Mouse (Mus musculus) liver, embryonic 14.5 days (tissue): ENCODE measurements at regions not wholly inside any gene's neighbourhood (a gene's known extent, or its start where the extent isn't known, plus 50 kb on each side); places are given as distances from the start of the nearest gene placed in this dataset.
A peak's percentile ranks its signal among the peaks of the same experiment; 100 is the strongest.

Source experiments
- ATAC-seq: fragments of 200-750 bp; cut with Nextera tagmentation; 2 replicates; pipeline ENCODE4 v1.8.0; 2017; ENCODE audit warnings: moderate number of reproducible peaks, mild to moderate bottlenecking, moderate library complexity; ENCODE audit not compliant: insufficient read depth
- DNase-seq, 3 experiments: peaks; one replicate each; pipeline ENCODE4 v3.0.0-alpha.2; 2012 to 2013; ENCODE audit warnings: low read depth in 3 of 3, low spot score in 3 of 3
- H3K27ac ChIP-seq: fragments of 300-500 bp; sonication (generic); 2 replicates; pipeline ENCODE4 v1.5.1; 2014; ENCODE audit warnings: moderate library complexity, mild to moderate bottlenecking, control low read depth, inconsistent platforms
- H3K27me3 ChIP-seq: fragments of 300-500 bp; sonication (generic); 2 replicates; pipeline ENCODE4 v1.6.1; 2014; ENCODE audit warnings: mild to moderate bottlenecking, low read length, moderate library complexity; ENCODE audit not compliant: control insufficient read depth, insufficient read depth
- H3K36me3 ChIP-seq: fragments of 300-500 bp; sonication (generic); replicated peaks from 2 replicates; pipeline ENCODE4 v1.6.1; 2014; ENCODE audit warnings: low read depth; ENCODE audit not compliant: control insufficient read depth, insufficient read depth
- H3K4me1 ChIP-seq, 2 experiments: fragments of 200-500 bp in 1 of 2; fragments of 300-500 bp in 1 of 2; sonication (generic) in 1 of 2; replicated peaks; 2 replicates each; pipeline ENCODE4 v1.6.1; 2012 to 2014; ENCODE audit warnings: antibody characterized with exemption in 1 of 2, inconsistent platforms in 1 of 2, low read length in 1 of 2; ENCODE audit not compliant: control insufficient read depth in 2 of 2, insufficient read depth in 2 of 2
- H3K4me2 ChIP-seq: fragments of 300-500 bp; sonication (generic); 2 replicates; pipeline ENCODE4 v1.6.1; 2014; ENCODE audit warnings: low read depth, mild to moderate bottlenecking, control low read depth, moderate library complexity
- H3K4me3 ChIP-seq, 2 experiments: fragments of 200-500 bp in 1 of 2; fragments of 300-500 bp in 1 of 2; sonication (generic) in 1 of 2; 2 replicates each; pipeline ENCODE4 v1.5.1; 2012 to 2014; ENCODE audit warnings: low read depth in 2 of 2, low read length in 2 of 2, mild to moderate bottlenecking in 2 of 2, control low read depth in 1 of 2, inconsistent platforms in 1 of 2, moderate library complexity in 1 of 2; ENCODE audit not compliant: insufficient read depth in 1 of 2
- H3K9ac ChIP-seq: fragments of 300-500 bp; sonication (generic); replicated peaks from 2 replicates; pipeline ENCODE4 v1.6.1; 2014; ENCODE audit warnings: mild to moderate bottlenecking, control low read depth, moderate library complexity
- H3K9me3 ChIP-seq: fragments of 300-500 bp; sonication (generic); 2 replicates; pipeline ENCODE4 v1.6.1; 2016; ENCODE audit warnings: low read length, mixed read lengths; ENCODE audit not compliant: control insufficient read depth
- CTCF ChIP-seq: IDR thresholded peaks from 2 replicates; pipeline ENCODE4 v1.5.1; 2016; ENCODE audit warnings: antibody characterized with exemption, low read depth, control low read depth
- EP300 ChIP-seq: IDR thresholded peaks from 2 replicates; pipeline ENCODE4 v1.6.1; 2016; ENCODE audit warnings: antibody characterized with exemption, low read depth
- WGBS: fragments of 180-500 bp; shearing (Covaris S2); extraction: QIAGEN DNeasy Blood & Tissue Kit; methylation state at CpG from one replicate; pipeline ENCODE4 v1.1.7; 2014; ENCODE audit not compliant: insufficient replicate concordance; 5-methylcytosine and 5-hydroxymethylcytosine counted together

GRCm38 (mm10) chr1:119217387-119217786 is 164.0 kb upstream of the Gli2 start:
- ATAC-seq (peak; percentile 58), DNase-seq (peak in 2 of 3 experiments; percentile 9 to 10)
- WGBS: 30% methylated on average over 4 of the region's 4 CpGs

GRCm38 (mm10) chr1:119209607-119210007 is 156.2 kb upstream of the Gli2 start:
- H3K9ac ChIP-seq: no peak overlapping the region
- no peak overlapping the region for H3K4me2 ChIP-seq
- H3K27me3 ChIP-seq: no peaks in the 10 kb centered on the region
- H3K4me1 ChIP-seq: no peaks in the 10 kb centered on the region
- ATAC-seq (no peak), DNase-seq (no peak)
- TF ChIP-seq CTCF: no peak
- H3K27ac ChIP-seq: no peak overlapping the region
- 10% methylated on average over 7 of the region's 7 CpGs for WGBS
- H3K4me3 ChIP-seq: no peak overlapping the region
- H3K36me3 ChIP-seq: no peaks in the 10 kb centered on the region
- no peaks in the 10 kb centered on the region for H3K9me3 ChIP-seq

More at GRCm38 (mm10) chr1:119217387-119217786, 164.0 kb upstream of the Gli2 start:
- Histone ChIP-seq H3K27me3 (no peaks in the 10 kb centered on the region), H3K9ac (no peak overlapping the region), H3K36me3 (no peaks in the 10 kb centered on the region), H3K27ac (no peak overlapping the region), H3K9me3 (no peaks in the 10 kb centered on the region), H3K4me1 (no peaks in the 10 kb centered on the region; a peak in 1 of 4 replicates), H3K4me2 (no peak overlapping the region), H3K4me3 (no peak overlapping the region)
- TF ChIP-seq EP300: no peak
- no peak for TF ChIP-seq CTCF

- H3K9me3 ChIP-seq: no peaks in the 10 kb centered on the region
- H3K4me2 ChIP-seq: no peak overlapping the region
- no peaks in the 10 kb centered on the region for H3K27me3 ChIP-seq
- H3K36me3 ChIP-seq: no peaks in the 10 kb centered on the region
- 50% methylated on average over 6 of the region's 6 CpGs for WGBS
- no peak overlapping the region for H3K27ac ChIP-seq
- no peak overlapping the region for H3K4me3 ChIP-seq
- ATAC-seq (no peak), DNase-seq (no peak)
- no peak for TF ChIP-seq EP300
- no peak for TF ChIP-seq CTCF
- no peak overlapping the region for H3K9ac ChIP-seq
- peaks cover 0 to 4% of the 10 kb centered on the region in 2 experiments; a peak in 2 of 4 replicates for H3K4me1 ChIP-seq
These were observed 149.0 kb upstream of the Gli2 start for GRCm38 (mm10) chr1:119202456-119202855.

GRCm38 (mm10) chr1:119197415-119197700 is 143.9 kb upstream of the Gli2 start:
- H3K4me1 ChIP-seq: peaks cover 0 to 7% of the 10 kb centered on the region in 2 experiments; a peak in 2 of 4 replicates
- H3K27ac ChIP-seq: no peak overlapping the region
- ATAC-seq (0 out of 2 replicates have a peak, but pooled peaks have one; percentile 23), DNase-seq (no peak)
- H3K4me3 ChIP-seq: no peak overlapping the region
- H3K4me2 ChIP-seq: no peak overlapping the region
- no peaks in the 10 kb centered on the region for H3K27me3 ChIP-seq
- 46% methylated on average over 7 of the region's 7 CpGs for WGBS
- H3K9me3 ChIP-seq: no peaks in the 10 kb centered on the region
- no peaks in the 10 kb centered on the region for H3K36me3 ChIP-seq
- TF ChIP-seq CTCF (no peak), EP300 (no peak)
- no peak overlapping the region for H3K9ac ChIP-seq

GRCm38 (mm10) chr1:119196674-119197414 is 143.4 kb upstream of the Gli2 start:
- WGBS: 46% methylated on average over 13 of the region's 13 CpGs
- Histone ChIP-seq H3K36me3 (no peaks in the 10 kb centered on the region), H3K9ac (no peak overlapping the region), H3K4me1 (peaks cover 0 to 7% of the 10 kb centered on the region in 2 experiments; a peak in 2 of 4 replicates), H3K27me3 (no peaks in the 10 kb centered on the region), H3K9me3 (no peaks in the 10 kb centered on the region), H3K4me3 (no peak overlapping the region), H3K27ac (no peak overlapping the region), H3K4me2 (no peak overlapping the region)
- no peak for DNase-seq
- peak; percentile 45; the same call in 1 of the 2 replicates for ATAC-seq
- TF ChIP-seq CTCF: no peak
- no peak for TF ChIP-seq EP300
